Comparison of ENCODE assay signal across 9 mouse cellular contexts in genomic region chr12:5277028-5277427, GRCm38 (mm10).
A peak's percentile ranks its signal among the peaks of the same experiment; 100 is the strongest.
DNase-seq lines count a peak whose midpoint lies in the region.
"Had no signal": no experiment of that assay in that cellular context is flagged by ENCODE, and none has a peak within 500 bp of the region (broad histone marks: within the 10 kb centered on the region; RNA-seq: fewer than 3 reads in every experiment).

No protein-coding gene starts in this region.

- DNase-seq in cerebellum, postnatal 14 days: peak; percentile 20 to 22
- DNase-seq in cerebellum, adult 8-10 months: no peak
- peak; percentile 67 for DNase-seq in urinary bladder, postnatal 14 days (ENCODE audit: low spot score)
- no peak for DNase-seq in urinary bladder, postnatal 4 days (ENCODE audit: low spot score in 2 of 2)
- DNase-seq in kidney, postnatal 36 days: peak; percentile 86 to 90
- DNase-seq in yolk sac, embryonic 10.5 days (ENCODE audit: low spot score): peak; percentile 31
- no peak for DNase-seq in thymus, postnatal 14 days
- no peak for DNase-seq in layer of hippocampus, postnatal 25 days (ENCODE audit: extremely low spot score in 1 of 2, low spot score in 1 of 2)
- DNase-seq: B cell, adult 2 months had no signal

Comparison
In these comparisons a context has a peak if more than half of its experiments do, and no peak if none do; other contexts are left out.
1. DNase-seq: peak in cerebellum, postnatal 14 days (2 of 2), urinary bladder, postnatal 14 days (single experiment), kidney, postnatal 36 days (2 of 2) and yolk sac, embryonic 10.5 days (single experiment); none in cerebellum, adult 8-10 months (single experiment), urinary bladder, postnatal 4 days (0 of 2), thymus, postnatal 14 days (single experiment) and layer of hippocampus, postnatal 25 days (0 of 2).